Mouse (Mus musculus): ENCODE measurements around the gene Brox. TPM values are rescaled to one million over a fixed set of nuclear protein-coding genes. Genes with fewer than 3 reads are reported as not detected.

Brox gene
- polyA plus RNA-seq, 1 experiment from 2014 or later, result 64.6 TPM

GRCm38 (mm10) chr1:183289576-183289975, 7.5 kb downstream of the Brox start:
- no peaks in the 10 kb centered on the region for H3K9me3 ChIP-seq (ENCODE audit: control insufficient read depth, low read length)
- WGBS, result 90% methylated on average over 4 of the region's 4 CpGs
- H3K9ac ChIP-seq (ENCODE audit: low read length), result no peak overlapping the region
- no peaks in the 10 kb centered on the region for H3K27me3 ChIP-seq (ENCODE audit: control insufficient read depth, insufficient read depth, low read length)
- ATAC-seq (ENCODE audit: low FRiP score), result no peak
- no peak overlapping the region for H3K4me2 ChIP-seq
- H3K36me3 ChIP-seq (ENCODE audit: control insufficient read depth, insufficient read depth, low read length), result peaks cover 23% of the 10 kb centered on the region
- H3K4me3 ChIP-seq (ENCODE audit: low read depth, low read length), result no peak overlapping the region
- H3K4me1 ChIP-seq (ENCODE audit: control insufficient read depth, insufficient read depth, low read length), result no peaks in the 10 kb centered on the region
- H3K27ac ChIP-seq (ENCODE audit: low read depth, low read length), result no peak overlapping the region
- DNase-seq (ENCODE audit: low spot score, missing footprints), result no peak

GRCm38 (mm10) chr1:183288351-183288750, 8.7 kb downstream of the Brox start:
- Histone ChIP-seq H3K4me1 (ENCODE audit: control insufficient read depth, insufficient read depth, low read length) (no peaks in the 10 kb centered on the region), H3K4me3 (ENCODE audit: low read depth, low read length) (no peak overlapping the region), H3K27me3 (ENCODE audit: control insufficient read depth, insufficient read depth, low read length) (no peaks in the 10 kb centered on the region), H3K9ac (ENCODE audit: low read length) (no peak overlapping the region), H3K27ac (ENCODE audit: low read depth, low read length) (no peak overlapping the region), H3K36me3 (ENCODE audit: control insufficient read depth, insufficient read depth, low read length) (peaks cover 30% of the 10 kb centered on the region), H3K9me3 (ENCODE audit: control insufficient read depth, low read length) (no peaks in the 10 kb centered on the region), H3K4me2 (no peak overlapping the region)
- 86% methylated on average over 3 of the region's 3 CpGs for WGBS
- DNase-seq (ENCODE audit: low spot score, missing footprints), result no peak
- ATAC-seq (ENCODE audit: low FRiP score), result no peak

DNA sequence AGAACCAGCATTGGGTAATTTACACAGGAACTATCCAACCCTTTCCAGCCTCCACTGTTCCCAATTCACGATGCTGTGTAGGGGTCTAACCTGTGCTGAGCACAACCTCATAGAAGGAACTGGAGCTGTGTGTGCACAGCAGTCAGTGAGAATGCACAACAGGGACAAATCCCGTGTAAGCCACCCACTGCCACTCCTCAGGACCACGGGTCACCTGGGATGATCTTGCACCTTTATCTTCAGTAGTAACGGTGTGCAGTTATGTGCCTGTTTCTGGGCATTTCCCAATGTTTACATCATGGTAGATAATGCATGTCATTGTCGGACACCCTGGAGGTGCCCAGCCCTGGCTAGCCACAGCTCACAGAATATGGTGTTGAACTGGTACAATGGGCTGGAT, 21.3 kb downstream of the Brox start:
- no peak overlapping the region for H3K4me2 ChIP-seq
- no peaks in the 10 kb centered on the region for H3K4me1 ChIP-seq (ENCODE audit: control insufficient read depth, insufficient read depth, low read length)
- ATAC-seq (ENCODE audit: low FRiP score) (no peak), DNase-seq (ENCODE audit: low spot score, missing footprints) (peak; percentile 72)
- no peak overlapping the region for H3K27ac ChIP-seq (ENCODE audit: low read depth, low read length)
- H3K4me3 ChIP-seq (ENCODE audit: low read depth, low read length), result no peak overlapping the region
- H3K36me3 ChIP-seq (ENCODE audit: control insufficient read depth, insufficient read depth, low read length), result no peaks in the 10 kb centered on the region; the same call in none of the 2 replicates
- no peak overlapping the region for H3K9ac ChIP-seq (ENCODE audit: low read length)
- no peaks in the 10 kb centered on the region for H3K27me3 ChIP-seq (ENCODE audit: control insufficient read depth, insufficient read depth, low read length)
- no peaks in the 10 kb centered on the region for H3K9me3 ChIP-seq (ENCODE audit: control insufficient read depth, low read length)
- WGBS, result 84% methylated on average over 5 of the region's 5 CpGs

GRCm38 (mm10) chr1:183274385-183274784, 22.7 kb downstream of the Brox start:
- ATAC-seq (ENCODE audit: low FRiP score) (no peak), DNase-seq (ENCODE audit: low spot score, missing footprints) (peak; percentile 35)
- H3K4me2 ChIP-seq, result no peak overlapping the region
- H3K27ac ChIP-seq (ENCODE audit: low read depth, low read length), result no peak overlapping the region
- no peaks in the 10 kb centered on the region for H3K27me3 ChIP-seq (ENCODE audit: control insufficient read depth, insufficient read depth, low read length)
- H3K36me3 ChIP-seq (ENCODE audit: control insufficient read depth, insufficient read depth, low read length), result no peaks in the 10 kb centered on the region; the same call in none of the 2 replicates
- 69% methylated on average over 3 of the region's 3 CpGs for WGBS
- H3K4me3 ChIP-seq (ENCODE audit: low read depth, low read length), result no peak overlapping the region
- no peak overlapping the region for H3K9ac ChIP-seq (ENCODE audit: low read length)
- no peaks in the 10 kb centered on the region for H3K9me3 ChIP-seq (ENCODE audit: control insufficient read depth, low read length)
- no peaks in the 10 kb centered on the region for H3K4me1 ChIP-seq (ENCODE audit: control insufficient read depth, insufficient read depth, low read length)

DNA sequence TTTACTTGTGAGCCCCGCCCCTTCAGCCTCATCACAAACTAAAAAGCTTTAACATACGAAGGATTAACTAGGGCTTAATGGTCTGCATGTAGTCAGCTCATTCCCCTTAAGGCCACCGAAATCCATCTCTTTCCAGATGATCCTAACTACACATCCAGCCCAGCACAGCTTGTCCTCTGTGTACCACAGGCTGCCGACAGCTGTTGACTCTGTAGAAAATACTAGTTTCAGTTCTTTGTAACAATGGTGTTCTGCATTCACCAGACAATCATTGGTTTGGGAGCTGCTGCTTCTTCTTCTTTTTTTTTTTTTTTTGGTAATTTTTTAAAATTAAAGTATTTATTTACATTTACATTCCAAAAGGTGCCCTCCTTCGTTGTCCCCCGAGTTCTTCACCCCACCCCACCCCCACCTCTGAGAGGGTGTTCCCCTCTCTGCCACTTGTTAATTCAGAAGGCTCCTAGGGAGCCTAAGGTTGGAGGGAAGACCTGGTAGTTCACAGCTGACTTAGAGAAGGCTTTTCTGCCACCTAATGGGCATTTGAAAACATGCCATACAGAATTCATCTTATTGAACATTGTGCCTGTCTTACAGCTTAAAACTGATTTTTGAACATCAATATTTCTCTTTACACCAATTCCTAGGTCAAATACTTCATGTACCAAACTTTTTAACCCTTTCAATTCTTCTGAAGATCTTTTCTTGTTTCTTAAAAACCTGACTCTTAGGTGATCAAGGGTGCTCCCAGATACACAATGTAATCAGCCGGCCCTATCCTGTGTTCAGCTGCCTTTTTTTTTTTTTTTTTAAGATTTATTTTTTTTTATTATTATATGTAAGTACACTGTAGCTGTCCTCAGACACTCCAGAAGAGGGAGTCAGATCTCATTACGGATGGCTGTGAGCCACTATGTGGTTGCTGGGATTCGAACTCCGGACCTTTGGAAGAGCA, 23.9 kb downstream of the Brox start:
- Histone ChIP-seq H3K9ac (ENCODE audit: low read length) (no peak overlapping the region), H3K4me3 (ENCODE audit: low read depth, low read length) (no peak overlapping the region), H3K4me2 (no peak overlapping the region), H3K27me3 (ENCODE audit: control insufficient read depth, insufficient read depth, low read length) (no peaks in the 10 kb centered on the region), H3K9me3 (ENCODE audit: control insufficient read depth, low read length) (no peaks in the 10 kb centered on the region), H3K27ac (ENCODE audit: low read depth, low read length) (no peak overlapping the region), H3K36me3 (ENCODE audit: control insufficient read depth, insufficient read depth, low read length) (no peaks in the 10 kb centered on the region), H3K4me1 (ENCODE audit: control insufficient read depth, insufficient read depth, low read length) (no peaks in the 10 kb centered on the region)
- ATAC-seq (ENCODE audit: low FRiP score) (no peak), DNase-seq (ENCODE audit: low spot score, missing footprints) (peak; percentile 78)
- WGBS, result 66% methylated on average over 10 of the region's 10 CpGs

DNA sequence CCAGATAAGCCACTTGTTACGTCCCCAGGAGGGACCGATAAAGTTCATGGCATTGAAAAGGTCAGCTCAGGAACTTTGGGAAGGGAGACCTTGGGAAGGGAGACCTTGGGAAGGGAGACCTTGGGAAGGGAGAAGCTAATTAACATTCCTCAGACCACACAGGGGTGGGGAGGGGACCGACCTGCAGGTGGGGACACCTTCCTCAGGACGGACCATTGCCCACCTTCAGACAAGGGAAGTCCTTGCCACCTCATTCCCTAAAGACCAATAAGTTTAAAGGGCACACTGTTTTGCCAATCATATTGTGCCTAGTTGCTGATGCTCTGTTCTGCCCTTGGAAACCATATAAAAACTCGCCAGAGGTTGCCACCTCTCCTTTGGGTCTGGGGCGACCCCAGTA, 29.4 kb downstream of the Brox start:
- H3K4me3 ChIP-seq (ENCODE audit: low read depth, low read length), result no peak overlapping the region
- H3K9me3 ChIP-seq (ENCODE audit: control insufficient read depth, low read length), result no peaks in the 10 kb centered on the region
- no peak for ATAC-seq (ENCODE audit: low FRiP score)
- H3K27me3 ChIP-seq (ENCODE audit: control insufficient read depth, insufficient read depth, low read length), result no peaks in the 10 kb centered on the region
- H3K4me2 ChIP-seq, result no peak overlapping the region
- H3K27ac ChIP-seq (ENCODE audit: low read depth, low read length), result no peak overlapping the region
- DNase-seq (ENCODE audit: low spot score, missing footprints), result no peak
- H3K9ac ChIP-seq (ENCODE audit: low read length), result no peak overlapping the region
- H3K36me3 ChIP-seq (ENCODE audit: control insufficient read depth, insufficient read depth, low read length), result no peaks in the 10 kb centered on the region
- H3K4me1 ChIP-seq (ENCODE audit: control insufficient read depth, insufficient read depth, low read length), result no peaks in the 10 kb centered on the region
- WGBS, result 81% methylated on average over 6 of the region's 6 CpGs

DNA sequence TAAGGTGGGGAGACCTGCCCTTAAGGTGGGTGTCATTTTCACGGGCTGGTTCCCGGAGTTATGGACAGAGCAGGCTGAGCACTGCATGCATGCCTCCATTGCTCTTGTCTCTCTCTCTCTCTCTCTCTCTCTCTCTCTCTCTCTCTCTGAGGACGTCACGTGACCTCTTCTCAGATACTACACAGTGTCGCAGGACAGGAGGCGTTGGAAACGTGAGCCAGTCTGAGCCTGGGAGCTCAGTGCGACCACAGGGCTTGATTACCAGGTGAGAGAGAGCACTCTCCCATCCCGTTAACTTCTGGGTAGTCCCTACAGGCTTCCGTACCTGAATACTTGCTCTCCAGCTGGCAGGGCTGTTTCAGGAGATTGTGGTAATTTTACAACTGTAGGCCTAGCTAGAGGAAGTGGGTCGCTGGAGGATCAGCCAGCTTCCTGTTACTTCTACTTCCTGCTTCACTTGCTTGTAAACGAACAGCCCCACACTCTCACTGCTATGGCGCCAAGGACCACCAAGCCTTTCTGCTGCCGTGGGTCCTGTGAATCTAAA, 31.1 kb downstream of the Brox start:
- H3K9me3 ChIP-seq (ENCODE audit: control insufficient read depth, low read length), result no peaks in the 10 kb centered on the region
- ATAC-seq (ENCODE audit: low FRiP score) (no peak), DNase-seq (ENCODE audit: low spot score, missing footprints) (no peak)
- H3K9ac ChIP-seq (ENCODE audit: low read length), result no peak overlapping the region
- no peaks in the 10 kb centered on the region for H3K27me3 ChIP-seq (ENCODE audit: control insufficient read depth, insufficient read depth, low read length)
- H3K36me3 ChIP-seq (ENCODE audit: control insufficient read depth, insufficient read depth, low read length), result no peaks in the 10 kb centered on the region
- H3K4me1 ChIP-seq (ENCODE audit: control insufficient read depth, insufficient read depth, low read length), result no peaks in the 10 kb centered on the region
- no peak overlapping the region for H3K27ac ChIP-seq (ENCODE audit: low read depth, low read length)
- 81% methylated on average over 14 of the region's 14 CpGs for WGBS
- H3K4me3 ChIP-seq (ENCODE audit: low read depth, low read length), result no peak overlapping the region
- H3K4me2 ChIP-seq, result no peak overlapping the region

- Histone ChIP-seq H3K9ac (ENCODE audit: low read length) (no peak overlapping the region), H3K27me3 (ENCODE audit: control insufficient read depth, insufficient read depth, low read length) (no peaks in the 10 kb centered on the region), H3K4me2 (no peak overlapping the region), H3K4me3 (ENCODE audit: low read depth, low read length) (no peak overlapping the region), H3K27ac (ENCODE audit: low read depth, low read length) (no peak overlapping the region), H3K36me3 (ENCODE audit: control insufficient read depth, insufficient read depth, low read length) (no peaks in the 10 kb centered on the region), H3K4me1 (ENCODE audit: control insufficient read depth, insufficient read depth, low read length) (no peaks in the 10 kb centered on the region), H3K9me3 (ENCODE audit: control insufficient read depth, low read length) (no peaks in the 10 kb centered on the region)
- ATAC-seq (ENCODE audit: low FRiP score), result no peak
- no peak for DNase-seq (ENCODE audit: low spot score, missing footprints)
- 81% methylated on average over 13 of the region's 13 CpGs for WGBS
These were observed 32.7 kb downstream of the Brox start for GRCm38 (mm10) chr1:183264145-183265008.

All from midbrain, embryonic 11.5 days (tissue).